Mouse (Mus musculus): ENCODE results near the gene Ccdc188. TPM values are rescaled to one million over a fixed set of nuclear protein-coding genes. Genes with fewer than 3 reads are reported as not detected.
A peak's percentile ranks its signal among the peaks of the same experiment; 100 is the strongest.

The Ccdc188 gene
- polyA plus RNA-seq, 1 experiment from 2014 or later = not detected

- Histone ChIP-seq H3K27me3 (ENCODE audit: control insufficient read depth, insufficient read depth, low read length) (no peaks in the 10 kb centered on the region), H3K4me1 (ENCODE audit: control insufficient read depth, insufficient read depth, low read length) (peaks cover 5% of the 10 kb centered on the region), H3K4me2 (ENCODE audit: low read depth) (peak overlapping the region; percentile 60), H3K36me3 (ENCODE audit: control insufficient read depth, insufficient read depth, low read length) (peaks cover 1% of the 10 kb centered on the region), H3K9me3 (ENCODE audit: control insufficient read depth, low read length) (no peaks in the 10 kb centered on the region), H3K9ac (ENCODE audit: low read length) (peak overlapping the region; percentile 72), H3K27ac (ENCODE audit: low read depth, low read length) (peak overlapping the region; percentile 80), H3K4me3 (ENCODE audit: low read depth, low read length) (peak overlapping the region; percentile 75)
- ATAC-seq (ENCODE audit: insufficient read depth, low FRiP score, low TSS enrichment) (peak; percentile 57), DNase-seq (ENCODE audit: low spot score) (peak; percentile 71)
- 5% methylated on average over 19 of the region's 19 CpGs for WGBS
Measured at GRCm38 (mm10) chr16:18235389-18236065, 17.8 kb downstream of the Ccdc188 start.

- Histone ChIP-seq H3K36me3 (ENCODE audit: control insufficient read depth, insufficient read depth, low read length) (peaks cover 7% of the 10 kb centered on the region), H3K27ac (ENCODE audit: low read depth, low read length) (no peak overlapping the region), H3K9me3 (ENCODE audit: control insufficient read depth, low read length) (no peaks in the 10 kb centered on the region), H3K27me3 (ENCODE audit: control insufficient read depth, insufficient read depth, low read length) (no peaks in the 10 kb centered on the region), H3K9ac (ENCODE audit: low read length) (no peak overlapping the region), H3K4me1 (ENCODE audit: control insufficient read depth, insufficient read depth, low read length) (peaks cover 5% of the 10 kb centered on the region), H3K4me3 (ENCODE audit: low read depth, low read length) (no peak overlapping the region), H3K4me2 (ENCODE audit: low read depth) (no peak overlapping the region)
- ATAC-seq (ENCODE audit: insufficient read depth, low FRiP score, low TSS enrichment) = no peak
- DNase-seq (ENCODE audit: low spot score) = no peak
- 78% methylated on average over 7 of the region's 7 CpGs for WGBS
Measured at GRCm38 (mm10) chr16:18236676-18237501, 19.2 kb downstream of the Ccdc188 start.

GRCm38 (mm10) chr16:18241581-18241980 is 23.9 kb downstream of the Ccdc188 start:
- no peaks in the 10 kb centered on the region for H3K27me3 ChIP-seq (ENCODE audit: control insufficient read depth, insufficient read depth, low read length)
- no peaks in the 10 kb centered on the region for H3K9me3 ChIP-seq (ENCODE audit: control insufficient read depth, low read length)
- H3K36me3 ChIP-seq (ENCODE audit: control insufficient read depth, insufficient read depth, low read length) = peaks cover 23% of the 10 kb centered on the region
- DNase-seq (ENCODE audit: low spot score) = no peak
- no peak overlapping the region for H3K27ac ChIP-seq (ENCODE audit: low read depth, low read length)
- no peak overlapping the region for H3K4me2 ChIP-seq (ENCODE audit: low read depth)
- no peak overlapping the region for H3K4me3 ChIP-seq (ENCODE audit: low read depth, low read length)
- 94% methylated on average over 10 of the region's 10 CpGs for WGBS
- peaks cover 4% of the 10 kb centered on the region for H3K4me1 ChIP-seq (ENCODE audit: control insufficient read depth, insufficient read depth, low read length)
- no peak overlapping the region for H3K9ac ChIP-seq (ENCODE audit: low read length)
- no peak for ATAC-seq (ENCODE audit: insufficient read depth, low FRiP score, low TSS enrichment)

GRCm38 (mm10) chr16:18247521-18248399 is 30.1 kb downstream of the Ccdc188 start:
- H3K9ac ChIP-seq (ENCODE audit: low read length) = peak overlapping the region; percentile 94
- no peak for DNase-seq (ENCODE audit: low spot score)
- peak overlapping the region; percentile 91 for H3K4me3 ChIP-seq (ENCODE audit: low read depth, low read length)
- H3K4me2 ChIP-seq (ENCODE audit: low read depth) = peak overlapping the region; percentile 88
- peaks cover 23% of the 10 kb centered on the region for H3K4me1 ChIP-seq (ENCODE audit: control insufficient read depth, insufficient read depth, low read length)
- no peaks in the 10 kb centered on the region for H3K9me3 ChIP-seq (ENCODE audit: control insufficient read depth, low read length)
- no peaks in the 10 kb centered on the region for H3K27me3 ChIP-seq (ENCODE audit: control insufficient read depth, insufficient read depth, low read length)
- H3K27ac ChIP-seq (ENCODE audit: low read depth, low read length) = peak overlapping the region; percentile 89
- peaks cover 29% of the 10 kb centered on the region for H3K36me3 ChIP-seq (ENCODE audit: control insufficient read depth, insufficient read depth, low read length)
- ATAC-seq (ENCODE audit: insufficient read depth, low FRiP score, low TSS enrichment) = peak; percentile 2; the same call in 1 of the 2 replicates
- WGBS = under 1% methylated on average over 33 of the region's 33 CpGs

- H3K36me3 ChIP-seq (ENCODE audit: control insufficient read depth, insufficient read depth, low read length) = peaks cover 27% of the 10 kb centered on the region
- H3K9me3 ChIP-seq (ENCODE audit: control insufficient read depth, low read length) = no peaks in the 10 kb centered on the region
- DNase-seq (ENCODE audit: low spot score) (peak; percentile 99), ATAC-seq (ENCODE audit: insufficient read depth, low FRiP score, low TSS enrichment) (peak; percentile 95)
- 0% methylated on average over 87 of the region's 102 CpGs for whole genome bisulfite sequencing
- H3K27ac ChIP-seq (ENCODE audit: low read depth, low read length) = peak within 1 kb of the TSS; percentile 89
- peak within 1 kb of the TSS; percentile 91 for H3K4me3 ChIP-seq (ENCODE audit: low read depth, low read length)
- peak within 1 kb of the TSS; percentile 88 for H3K4me2 ChIP-seq (ENCODE audit: low read depth)
- H3K27me3 ChIP-seq (ENCODE audit: control insufficient read depth, insufficient read depth, low read length) = no peaks in the 10 kb centered on the region
- peak within 1 kb of the TSS; percentile 94 for H3K9ac ChIP-seq (ENCODE audit: low read length)
- H3K4me1 ChIP-seq (ENCODE audit: control insufficient read depth, insufficient read depth, low read length) = peaks cover 23% of the 10 kb centered on the region
Measured at GRCm38 (mm10) chr16:18248433-18249363, 31.0 kb downstream of the Ccdc188 start, which contains the start of the genes Trmt2a and Ranbp1. TSS of gene Trmt2a (plus strand) at chr16:18248679. TSS of gene Ranbp1 (minus strand) at chr16:18248732.

- Histone ChIP-seq H3K4me1 (ENCODE audit: control insufficient read depth, insufficient read depth, low read length) (peaks cover 23% of the 10 kb centered on the region), H3K36me3 (ENCODE audit: control insufficient read depth, insufficient read depth, low read length) (peaks cover 33% of the 10 kb centered on the region), H3K27me3 (ENCODE audit: control insufficient read depth, insufficient read depth, low read length) (no peaks in the 10 kb centered on the region), H3K4me3 (ENCODE audit: low read depth, low read length) (peak overlapping the region; percentile 91), H3K9me3 (ENCODE audit: control insufficient read depth, low read length) (no peaks in the 10 kb centered on the region), H3K4me2 (ENCODE audit: low read depth) (peak overlapping the region; percentile 88), H3K9ac (ENCODE audit: low read length) (peak overlapping the region; percentile 75), H3K27ac (ENCODE audit: low read depth, low read length) (peak overlapping the region; percentile 86)
- DNase-seq (ENCODE audit: low spot score) (peak; percentile 55), ATAC-seq (ENCODE audit: insufficient read depth, low FRiP score, low TSS enrichment) (peak; percentile 33; the same call in 1 of the 2 replicates)
- WGBS = 10% methylated on average over 27 of the region's 27 CpGs
Measured at GRCm38 (mm10) chr16:18249364-18249967, 31.8 kb downstream of the Ccdc188 start.

GRCm38 (mm10) chr16:18250231-18250630 is 32.6 kb downstream of the Ccdc188 start:
- Histone ChIP-seq H3K27ac (ENCODE audit: low read depth, low read length) (no peak overlapping the region), H3K27me3 (ENCODE audit: control insufficient read depth, insufficient read depth, low read length) (no peaks in the 10 kb centered on the region), H3K9me3 (ENCODE audit: control insufficient read depth, low read length) (no peaks in the 10 kb centered on the region), H3K9ac (ENCODE audit: low read length) (peak overlapping the region; percentile 75), H3K4me3 (ENCODE audit: low read depth, low read length) (peak overlapping the region; percentile 91), H3K36me3 (ENCODE audit: control insufficient read depth, insufficient read depth, low read length) (peaks cover 27% of the 10 kb centered on the region), H3K4me1 (ENCODE audit: control insufficient read depth, insufficient read depth, low read length) (peaks cover 23% of the 10 kb centered on the region), H3K4me2 (ENCODE audit: low read depth) (peak overlapping the region; percentile 88)
- 61% methylated on average over 4 of the region's 4 CpGs for WGBS
- no peak for DNase-seq (ENCODE audit: low spot score)
- ATAC-seq (ENCODE audit: insufficient read depth, low FRiP score, low TSS enrichment) = no peak

All from neural tube, embryonic 11.5 days (tissue).